Mouse (Mus musculus): Measurements from ENCODE around the gene Cstad.

- TF ChIP-seq POLR2A (IDR thresholded peaks at IDR 0.05; ENCODE audit: borderline replicate concordance, control insufficient read depth, low read depth, low read length) (no peak), CTCF (IDR thresholded peaks at IDR 0.05; ENCODE audit: control insufficient read depth, insufficient read depth, low read length) (no peak)
Measured at GRCm38 (mm10) chr2:30600291-30600690, 5.5 kb downstream of the Cstad start.

Measured in bone marrow, adult 2 months (tissue).